Mouse (Mus musculus): ENCODE measurements around the gene Arnt2. TPM values are rescaled to one million over a fixed set of nuclear protein-coding genes. Genes with fewer than 3 reads are reported as not detected.

The Arnt2 gene
- 20.0 and 22.6 TPM in 2 replicates for polyA plus RNA-seq (2016; fragmentation: Nextera tagmentation; extraction: Ambion mirVana)

- H3K27ac ChIP-seq, result peak within 1 kb of the TSS; percentile 93
- peak within 1 kb of the TSS; percentile 65 for H3K4me2 ChIP-seq
- H3K9me3 ChIP-seq, result no peaks in the 10 kb centered on the region
- 1% methylated on average over 62 of the region's 69 CpGs for WGBS
- H3K36me3 ChIP-seq, result 0 out of 2 replicates have a peak, but pooled peaks cover 4% of the 10 kb centered on the region
- H3K4me3 ChIP-seq (replicated peaks), result peak within 1 kb of the TSS; percentile 73
- H3K9ac ChIP-seq (replicated peaks), result peak within 1 kb of the TSS; percentile 90
- H3K4me1 ChIP-seq (replicated peaks), result peaks cover 16% of the 10 kb centered on the region
- no peaks in the 10 kb centered on the region for H3K27me3 ChIP-seq
- peak; percentile 87 for ATAC-seq (ENCODE audit: insufficient number of reproducible peaks, insufficient read depth, low FRiP score, low TSS enrichment, low read depth)
Measured at GRCm38 (mm10) chr7:84409896-84410521, at the start of gene Arnt2. Gene Arnt2, minus strand, starts transcription at chr7:84410176.

DNA sequence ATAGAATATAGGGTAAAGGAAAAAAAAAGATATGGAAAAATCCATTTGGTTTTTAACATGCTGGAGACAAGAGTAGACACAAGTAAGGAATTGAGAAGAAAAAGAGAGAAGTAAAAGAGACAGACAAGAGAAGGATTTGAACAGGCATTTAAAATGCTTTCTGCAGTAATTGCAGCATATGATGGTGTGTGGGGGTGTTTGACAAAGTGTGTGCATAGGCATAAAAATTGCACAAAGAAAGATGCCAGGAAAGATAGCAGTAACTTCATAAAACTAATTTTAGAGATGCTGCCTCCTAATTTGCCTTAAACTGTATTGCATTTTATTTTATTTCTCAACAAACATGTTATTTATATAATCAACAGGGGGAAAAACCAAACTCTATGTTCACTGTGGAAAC, 41.7 kb upstream of the Arnt2 start:
- Histone ChIP-seq H3K9ac (replicated peaks) (no peak overlapping the region), H3K4me1 (replicated peaks) (no peaks in the 10 kb centered on the region), H3K9me3 (no peaks in the 10 kb centered on the region), H3K36me3 (no peaks in the 10 kb centered on the region), H3K4me2 (no peak overlapping the region), H3K27ac (no peak overlapping the region), H3K27me3 (no peaks in the 10 kb centered on the region), H3K4me3 (replicated peaks) (no peak overlapping the region)
- ATAC-seq (ENCODE audit: insufficient number of reproducible peaks, insufficient read depth, low FRiP score, low TSS enrichment, low read depth), result no peak

DNA sequence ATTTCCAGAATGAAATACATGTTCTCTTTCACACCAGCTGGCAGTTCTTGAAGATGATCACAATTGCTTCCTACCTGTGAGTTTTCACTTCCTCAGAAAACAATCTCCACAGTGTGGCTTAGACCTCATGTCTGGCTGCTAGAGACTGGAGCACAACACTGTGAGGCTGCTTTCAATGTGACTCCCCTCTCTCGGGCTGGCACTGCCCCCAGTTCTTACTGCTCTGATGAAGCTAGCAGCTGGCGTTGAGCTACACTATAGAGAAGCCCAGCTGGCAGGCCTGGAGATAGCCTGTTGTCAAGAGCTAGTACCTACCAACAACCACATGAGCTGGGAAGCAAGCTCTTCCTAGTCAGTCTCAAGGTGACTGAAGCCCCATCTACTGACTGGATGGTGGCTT, 39.1 kb upstream of the Arnt2 start:
- no peaks in the 10 kb centered on the region for H3K9me3 ChIP-seq
- 72% methylated on average over 2 of the region's 2 CpGs for WGBS
- H3K36me3 ChIP-seq, result no peaks in the 10 kb centered on the region
- no peaks in the 10 kb centered on the region for H3K4me1 ChIP-seq (replicated peaks)
- no peaks in the 10 kb centered on the region for H3K27me3 ChIP-seq
- H3K27ac ChIP-seq, result no peak overlapping the region
- H3K9ac ChIP-seq (replicated peaks), result no peak overlapping the region
- no peak for ATAC-seq (ENCODE audit: insufficient number of reproducible peaks, insufficient read depth, low FRiP score, low TSS enrichment, low read depth)
- H3K4me2 ChIP-seq, result no peak overlapping the region
- H3K4me3 ChIP-seq (replicated peaks), result no peak overlapping the region

DNA sequence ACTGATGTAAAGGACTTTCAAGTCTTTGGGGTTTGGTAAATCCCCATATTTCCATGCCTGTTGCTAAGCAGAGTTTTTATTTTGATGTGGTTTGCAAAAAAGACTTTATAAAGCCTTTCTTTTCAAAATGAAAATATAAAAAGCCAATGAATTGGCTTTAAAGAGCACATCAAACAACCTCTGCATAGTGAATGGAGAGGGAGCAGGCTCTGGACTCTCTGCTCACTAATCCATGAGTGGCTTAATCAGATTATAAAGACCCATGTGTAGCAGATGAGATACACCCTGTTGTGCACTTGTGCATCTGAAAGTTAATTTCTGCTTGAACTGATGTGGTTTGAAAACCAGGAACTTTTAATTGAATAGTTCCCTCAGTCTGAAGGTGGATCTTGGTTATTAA, 38.5 kb upstream of the Arnt2 start:
- no peak overlapping the region for H3K4me2 ChIP-seq
- H3K4me3 ChIP-seq (replicated peaks), result no peak overlapping the region
- H3K9me3 ChIP-seq, result no peaks in the 10 kb centered on the region
- no peaks in the 10 kb centered on the region for H3K27me3 ChIP-seq
- no peaks in the 10 kb centered on the region for H3K4me1 ChIP-seq (replicated peaks)
- no peak for ATAC-seq (ENCODE audit: insufficient number of reproducible peaks, insufficient read depth, low FRiP score, low TSS enrichment, low read depth)
- no peak overlapping the region for H3K9ac ChIP-seq (replicated peaks)
- no peak overlapping the region for H3K27ac ChIP-seq
- H3K36me3 ChIP-seq, result no peaks in the 10 kb centered on the region

DNA sequence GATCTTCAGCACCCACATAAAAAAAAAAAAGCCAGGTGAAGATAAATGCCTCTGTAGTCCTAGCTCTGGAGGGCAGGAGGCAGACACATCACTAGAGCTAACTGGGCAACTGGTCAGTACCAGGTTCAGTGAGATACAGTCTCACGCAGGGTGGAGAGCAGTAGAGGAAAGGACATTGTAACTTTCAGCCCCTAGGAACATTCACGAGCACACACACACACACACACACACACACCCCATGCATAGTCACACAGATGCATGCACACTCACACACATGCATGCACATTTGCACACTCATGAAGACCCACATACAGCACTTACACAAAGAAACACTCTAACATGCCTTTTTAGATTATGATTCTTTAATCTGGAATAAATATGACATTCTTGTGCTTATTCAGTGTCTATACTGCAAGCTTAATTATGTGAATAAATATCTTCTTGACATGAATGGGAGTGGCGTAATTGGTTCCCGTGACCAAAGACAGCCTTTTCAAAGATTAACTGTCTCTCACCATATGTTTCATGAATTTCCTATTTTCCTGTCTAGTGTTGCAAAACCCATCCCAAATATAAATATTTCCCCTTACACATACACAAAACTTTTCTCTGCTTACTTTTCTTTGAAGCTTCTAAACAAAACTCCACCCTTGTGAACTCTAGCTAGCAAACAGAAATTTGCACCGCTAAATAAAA, 37.9 kb upstream of the Arnt2 start:
- 85% methylated on average over 5 of the region's 5 CpGs for WGBS
- H3K4me1 ChIP-seq (replicated peaks), result no peaks in the 10 kb centered on the region

GRCm38 (mm10) chr7:84447060-84447459, 37.1 kb upstream of the Arnt2 start:
- Histone ChIP-seq H3K9me3 (no peaks in the 10 kb centered on the region), H3K4me2 (no peak overlapping the region), H3K9ac (replicated peaks) (no peak overlapping the region), H3K27me3 (no peaks in the 10 kb centered on the region), H3K36me3 (no peaks in the 10 kb centered on the region), H3K4me1 (replicated peaks) (no peaks in the 10 kb centered on the region), H3K27ac (no peak overlapping the region), H3K4me3 (replicated peaks) (no peak overlapping the region)
- 21% methylated on average over 4 of the region's 4 CpGs for WGBS
- no peak for ATAC-seq (ENCODE audit: insufficient number of reproducible peaks, insufficient read depth, low FRiP score, low TSS enrichment, low read depth)

More for the DNA sequence above, 37.9 kb upstream of the Arnt2 start:
- Histone ChIP-seq H3K9me3 (no peaks in the 10 kb centered on the region), H3K9ac (replicated peaks) (no peak overlapping the region), H3K27ac (no peak overlapping the region), H3K27me3 (no peaks in the 10 kb centered on the region), H3K4me2 (no peak overlapping the region), H3K36me3 (no peaks in the 10 kb centered on the region), H3K4me3 (replicated peaks) (no peak overlapping the region)
- ATAC-seq (ENCODE audit: insufficient number of reproducible peaks, insufficient read depth, low FRiP score, low TSS enrichment, low read depth), result no peak

DNA sequence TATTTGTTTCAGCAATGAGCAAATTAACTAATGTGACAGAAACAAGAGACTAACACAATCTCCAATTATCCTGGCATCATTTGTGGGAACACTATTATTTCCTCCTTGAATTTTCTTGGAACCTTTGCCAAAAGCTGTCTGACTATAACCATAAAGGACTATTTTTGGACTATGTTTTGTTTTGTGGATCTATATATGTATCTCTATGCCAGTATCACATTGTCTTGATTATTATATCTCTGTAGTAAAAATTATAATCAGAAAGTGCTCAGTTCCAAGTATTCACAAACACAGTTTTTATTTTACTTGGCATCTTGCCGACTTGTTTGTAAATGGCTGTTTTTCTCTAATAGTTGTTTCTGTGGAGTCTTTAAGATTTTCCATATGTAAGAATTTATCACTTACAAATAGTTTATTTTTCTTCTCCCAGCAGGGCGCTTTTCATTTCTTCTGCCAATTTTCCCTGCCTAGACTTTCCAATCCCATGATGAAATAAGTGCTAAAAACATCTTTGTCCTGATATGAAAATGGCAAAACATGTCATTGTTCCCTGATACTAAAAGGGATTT, 32.5 kb upstream of the Arnt2 start:
- WGBS, result 83% methylated on average over 2 of the region's 2 CpGs

DNA sequence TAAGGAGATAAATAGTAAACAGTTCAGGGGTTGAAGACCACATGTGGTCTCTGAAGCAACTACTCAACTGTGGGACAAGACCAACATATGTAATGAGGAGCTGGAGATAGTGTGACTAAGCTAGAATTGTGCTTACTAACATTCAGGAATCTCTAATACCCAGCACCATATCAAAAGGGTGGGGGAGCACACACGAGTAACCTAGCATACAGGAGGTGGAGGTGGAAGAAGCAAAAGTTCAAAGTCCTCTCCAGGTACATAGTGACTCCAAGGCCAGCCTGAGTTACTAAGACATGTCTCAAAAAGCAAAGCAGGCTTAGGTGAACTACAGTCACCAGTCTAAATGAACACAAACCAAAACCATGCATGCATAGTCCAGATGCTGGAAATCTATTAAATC, 29.6 kb upstream of the Arnt2 start:
- 70% methylated on average over 1 of the region's 1 CpGs for WGBS
- no peak for ATAC-seq (ENCODE audit: insufficient number of reproducible peaks, insufficient read depth, low FRiP score, low TSS enrichment, low read depth)
- Histone ChIP-seq H3K4me2 (no peak overlapping the region), H3K9me3 (no peaks in the 10 kb centered on the region), H3K27ac (no peak overlapping the region), H3K4me1 (replicated peaks) (no peaks in the 10 kb centered on the region), H3K36me3 (no peaks in the 10 kb centered on the region), H3K4me3 (replicated peaks) (no peak overlapping the region), H3K9ac (replicated peaks) (no peak overlapping the region), H3K27me3 (no peaks in the 10 kb centered on the region)

More for the DNA sequence above, 32.5 kb upstream of the Arnt2 start:
- Histone ChIP-seq H3K36me3 (no peaks in the 10 kb centered on the region), H3K4me1 (replicated peaks) (no peaks in the 10 kb centered on the region), H3K9me3 (no peaks in the 10 kb centered on the region), H3K9ac (replicated peaks) (no peak overlapping the region), H3K4me3 (replicated peaks) (no peak overlapping the region), H3K27ac (no peak overlapping the region), H3K27me3 (no peaks in the 10 kb centered on the region), H3K4me2 (no peak overlapping the region)
- ATAC-seq (ENCODE audit: insufficient number of reproducible peaks, insufficient read depth, low FRiP score, low TSS enrichment, low read depth), result no peak

DNA sequence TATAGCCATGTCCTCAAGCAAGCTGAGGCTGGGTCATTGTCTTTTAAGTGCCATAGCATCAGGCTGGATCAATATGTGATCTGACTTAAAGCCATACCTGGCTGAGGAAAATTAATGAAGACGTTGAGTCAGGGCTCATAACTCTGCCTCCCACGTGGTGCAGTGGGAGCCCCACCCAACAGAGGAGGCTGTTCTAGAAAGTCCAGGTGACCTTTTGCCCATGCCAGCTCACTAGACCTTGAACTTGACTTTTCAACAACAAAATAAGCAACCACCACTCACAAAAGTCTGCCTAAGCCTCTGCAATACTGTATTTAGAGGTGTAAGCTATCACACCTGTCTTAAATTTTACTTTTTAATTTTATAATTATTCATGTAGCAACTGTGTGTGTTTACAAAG, 24.9 kb upstream of the Arnt2 start:
- Histone ChIP-seq H3K4me1 (replicated peaks) (peaks cover 7% of the 10 kb centered on the region), H3K27ac (no peak overlapping the region), H3K4me2 (no peak overlapping the region), H3K36me3 (no peaks in the 10 kb centered on the region), H3K4me3 (replicated peaks) (no peak overlapping the region), H3K9me3 (no peaks in the 10 kb centered on the region), H3K27me3 (no peaks in the 10 kb centered on the region), H3K9ac (replicated peaks) (no peak overlapping the region)
- no peak for ATAC-seq (ENCODE audit: insufficient number of reproducible peaks, insufficient read depth, low FRiP score, low TSS enrichment, low read depth)
- 63% methylated on average over 2 of the region's 2 CpGs for WGBS

- Histone ChIP-seq H3K36me3 (no peaks in the 10 kb centered on the region), H3K4me3 (replicated peaks) (no peak overlapping the region), H3K9ac (replicated peaks) (no peak overlapping the region), H3K9me3 (no peaks in the 10 kb centered on the region), H3K27ac (no peak overlapping the region), H3K4me1 (replicated peaks) (peaks cover 15% of the 10 kb centered on the region), H3K4me2 (no peak overlapping the region), H3K27me3 (no peaks in the 10 kb centered on the region)
- no peak for ATAC-seq (ENCODE audit: insufficient number of reproducible peaks, insufficient read depth, low FRiP score, low TSS enrichment, low read depth)
Measured at GRCm38 (mm10) chr7:84432151-84432550, 22.2 kb upstream of the Arnt2 start.

DNA sequence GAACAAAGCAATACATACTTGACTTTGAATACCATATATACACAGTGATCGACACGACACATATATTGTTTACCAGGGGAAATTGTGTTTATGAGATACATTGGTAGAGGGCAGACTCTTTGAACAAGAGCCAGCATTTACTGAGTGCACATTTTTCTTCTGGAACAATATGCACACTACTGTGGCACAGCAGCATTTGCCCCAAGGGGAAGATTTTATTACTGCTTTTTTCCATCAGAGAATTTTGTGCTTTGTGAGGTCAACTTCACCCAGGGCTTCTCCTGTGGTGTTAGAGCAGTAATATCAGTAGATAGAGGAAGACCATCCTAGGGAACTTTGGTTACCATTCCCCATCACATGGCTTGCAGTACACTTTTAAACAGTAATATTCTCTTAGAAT, 17.2 kb upstream of the Arnt2 start:
- H3K4me1 ChIP-seq (replicated peaks), result peaks cover 20% of the 10 kb centered on the region
- no peaks in the 10 kb centered on the region for H3K9me3 ChIP-seq
- WGBS, result 81% methylated on average over 2 of the region's 2 CpGs
- H3K4me2 ChIP-seq, result no peak overlapping the region
- no peaks in the 10 kb centered on the region for H3K27me3 ChIP-seq
- H3K36me3 ChIP-seq, result no peaks in the 10 kb centered on the region
- H3K9ac ChIP-seq (replicated peaks), result no peak overlapping the region
- ATAC-seq (ENCODE audit: insufficient number of reproducible peaks, insufficient read depth, low FRiP score, low TSS enrichment, low read depth), result no peak
- no peak overlapping the region for H3K4me3 ChIP-seq (replicated peaks)
- no peak overlapping the region for H3K27ac ChIP-seq
